Mouse (Mus musculus) stomach, postnatal 0 days (tissue): Measurements from ENCODE around the gene Mkln1.

Source experiments
- CTCF ChIP-seq: IDR thresholded peaks from 2 replicates; pipeline ENCODE4 v1.5.1; 2016; ENCODE audit warnings: antibody characterized with exemption, low read depth, mild to moderate bottlenecking, moderate library complexity
- EP300 ChIP-seq: optimal IDR thresholded peaks from 2 replicates; pipeline ENCODE3; 2016; ENCODE audit warnings: antibody characterized with exemption

DNA sequence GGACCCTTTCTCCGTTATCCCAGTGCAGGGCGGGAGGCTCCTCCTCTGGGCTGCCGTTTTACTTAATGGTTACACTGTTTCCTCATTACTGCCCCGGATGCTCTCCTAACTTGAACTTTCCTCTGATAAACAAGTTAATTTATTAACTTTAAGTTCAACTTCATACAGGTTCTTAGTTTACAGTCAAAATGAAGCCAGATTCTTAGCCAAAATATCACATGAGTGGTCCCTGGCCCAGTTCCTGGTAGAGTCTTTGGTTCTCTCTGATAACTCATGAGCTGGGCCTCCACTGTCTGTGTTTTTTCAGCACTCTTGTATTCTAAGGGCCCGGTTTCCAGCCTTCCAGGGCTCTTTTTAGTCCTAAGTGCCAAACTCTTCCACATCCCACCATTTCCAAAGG, 5.7 kb upstream of the Mkln1 start:
- TF ChIP-seq CTCF (no peak), EP300 (no peak)
